Mouse (Mus musculus): ENCODE measurements around the gene Ctdsp2. TPM values are rescaled to one million over a fixed set of nuclear protein-coding genes. Genes with fewer than 3 reads are reported as not detected.

Gene Ctdsp2
- polyA plus RNA-seq, 1 experiment: 146 TPM

DNA sequence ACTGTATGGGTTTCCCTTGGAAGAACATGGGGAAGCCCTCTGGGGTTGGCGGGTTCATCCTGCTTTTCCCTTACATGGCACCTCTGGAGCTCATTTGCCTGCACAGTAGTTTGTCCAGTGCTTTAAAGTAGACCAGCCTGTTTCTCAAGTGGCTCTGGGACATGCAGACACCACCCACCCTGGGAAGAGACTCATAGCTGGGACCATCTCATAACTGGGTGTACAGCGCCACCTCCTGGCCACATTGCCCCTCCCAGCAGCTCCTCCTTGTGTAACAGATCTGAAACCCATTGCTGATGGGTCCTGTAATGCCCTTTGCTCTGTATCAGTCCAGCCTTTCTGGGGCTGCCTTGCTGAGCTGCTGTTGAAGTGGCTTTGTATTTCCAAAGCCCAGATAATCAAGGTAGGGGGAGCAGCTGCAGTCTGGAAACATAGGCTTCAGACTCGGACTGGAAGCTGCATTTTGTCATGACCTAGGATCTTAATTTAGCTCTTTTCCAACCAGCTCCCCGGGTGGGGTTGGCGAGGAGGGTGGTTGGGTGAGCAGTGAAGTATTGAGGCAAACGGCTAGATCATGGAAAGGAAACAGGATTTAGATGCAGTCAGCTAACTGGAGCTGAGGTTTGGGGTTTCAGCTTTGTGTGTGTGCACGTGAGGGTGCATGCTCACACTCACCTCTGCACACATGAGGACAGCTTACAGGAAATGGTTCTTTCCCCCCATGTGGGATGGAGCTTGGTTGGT, 12.0 kb downstream of the Ctdsp2 start:
- DNase-seq (ENCODE audit: low spot score): peak; percentile 78

DNA sequence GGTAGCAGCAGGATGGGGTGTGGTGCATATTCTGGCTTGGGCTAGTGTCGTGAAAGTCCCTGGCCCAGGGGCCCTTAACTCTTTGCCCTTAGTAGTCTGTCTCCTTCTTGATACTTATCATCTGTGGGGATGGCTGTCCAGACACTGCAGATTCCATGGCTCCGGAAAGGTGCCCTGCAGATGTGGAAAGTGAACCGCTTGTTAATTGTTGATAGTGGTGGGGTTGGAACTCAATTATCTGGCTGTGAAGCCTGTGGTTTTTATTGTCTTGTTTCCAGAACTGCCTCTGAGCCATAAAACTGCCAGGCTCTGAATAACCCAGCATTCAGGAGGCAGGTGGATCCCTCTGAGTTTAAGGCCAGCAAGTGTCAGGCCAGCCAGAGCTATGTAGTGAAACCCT, 13.2 kb downstream of the Ctdsp2 start:
- DNase-seq (ENCODE audit: low spot score): no peak

- DNase-seq (ENCODE audit: low spot score): no peak
Observed at GRCm38 (mm10) chr10:126993621-126994020, 15.1 kb downstream of the Ctdsp2 start.

DNA sequence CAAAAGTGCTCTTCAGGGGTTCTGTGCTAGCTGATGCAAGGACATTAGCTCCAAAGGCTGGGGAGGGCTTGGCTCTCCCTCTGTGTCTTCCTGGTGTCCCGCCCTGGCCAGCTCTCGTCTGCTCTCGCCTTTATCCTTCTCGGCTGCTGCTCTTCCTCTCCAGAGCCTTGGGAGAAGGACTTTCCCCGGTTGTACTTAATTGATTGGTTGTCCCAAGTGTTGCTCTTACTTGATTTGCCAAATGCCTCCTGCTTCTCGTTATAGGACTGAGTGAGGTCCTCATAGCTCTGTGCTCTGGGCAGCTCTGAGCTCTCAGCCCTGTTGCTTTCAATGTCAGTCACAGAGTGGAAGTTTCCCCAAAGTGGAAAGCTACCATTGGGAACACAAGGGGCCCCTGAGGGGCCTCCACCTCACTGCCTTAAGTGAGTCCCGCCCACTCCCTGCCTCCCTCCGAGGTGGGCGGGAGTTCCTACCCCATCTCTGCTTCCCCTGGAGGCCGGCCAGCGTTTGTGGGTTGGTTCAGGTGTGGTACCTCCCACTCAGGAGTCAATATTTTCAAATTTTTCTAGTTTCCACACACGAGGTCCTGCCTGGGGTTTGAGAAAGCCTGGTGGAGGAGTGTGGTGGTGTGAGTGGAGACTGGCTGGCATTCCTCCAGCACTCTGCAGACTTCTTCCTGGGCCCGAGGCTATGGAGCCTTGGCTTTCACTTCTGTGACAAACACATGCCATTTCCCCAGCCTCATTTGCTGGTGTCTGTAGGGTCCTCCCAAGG, 19.0 kb downstream of the Ctdsp2 start:
- DNase-seq (ENCODE audit: low spot score): no peak

- no peak for DNase-seq (ENCODE audit: low spot score)
Observed at GRCm38 (mm10) chr10:127000529-127000928, 22.0 kb downstream of the Ctdsp2 start, which contains the start of gene Avil. Avil (plus strand) TSS chr10:127000709.

DNA sequence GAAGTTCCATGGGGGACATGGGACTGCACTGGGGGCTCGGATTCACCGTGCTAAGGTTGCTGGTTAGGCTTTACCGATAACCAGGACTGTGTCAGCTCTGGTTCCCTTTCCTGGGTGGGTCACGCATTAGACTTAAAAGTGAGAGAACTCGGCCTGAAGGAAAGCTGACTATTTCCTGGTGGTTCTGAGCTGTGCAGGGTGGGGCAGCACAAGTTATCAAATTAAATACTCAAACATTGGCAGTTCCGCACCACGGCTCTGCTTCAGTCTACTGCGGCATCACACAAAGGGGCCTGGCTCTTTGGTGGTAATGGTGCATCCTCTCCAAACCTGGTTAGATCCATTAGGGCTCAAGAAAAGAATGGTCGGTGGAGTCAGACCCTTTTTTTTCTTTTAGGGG, 22.8 kb downstream of the Ctdsp2 start:
- DNase-seq (ENCODE audit: low spot score): no peak

DNA sequence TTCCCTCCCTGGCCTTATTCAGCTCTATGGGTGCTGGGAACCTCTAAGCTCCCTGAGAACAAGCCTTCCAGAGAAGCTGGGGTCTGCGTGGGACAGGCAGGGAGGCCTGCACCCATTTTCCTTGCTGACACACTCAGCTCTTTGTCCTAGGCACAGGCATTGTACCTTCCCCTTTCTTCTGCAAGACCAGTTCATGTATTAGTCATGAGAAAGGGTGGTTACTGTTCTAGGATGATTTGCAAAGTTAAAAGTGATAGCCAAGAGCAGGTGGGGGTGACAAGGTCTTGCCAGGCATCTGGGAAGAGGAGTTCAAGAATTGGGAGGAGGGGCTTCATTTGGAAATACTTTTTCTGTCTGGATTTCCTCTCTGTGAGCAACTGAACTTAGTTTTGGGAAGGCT, 23.5 kb downstream of the Ctdsp2 start:
- DNase-seq (ENCODE audit: low spot score): no peak

GRCm38 (mm10) chr10:127002765-127003164, 24.2 kb downstream of the Ctdsp2 start:
- DNase-seq (ENCODE audit: low spot score): no peak

DNA sequence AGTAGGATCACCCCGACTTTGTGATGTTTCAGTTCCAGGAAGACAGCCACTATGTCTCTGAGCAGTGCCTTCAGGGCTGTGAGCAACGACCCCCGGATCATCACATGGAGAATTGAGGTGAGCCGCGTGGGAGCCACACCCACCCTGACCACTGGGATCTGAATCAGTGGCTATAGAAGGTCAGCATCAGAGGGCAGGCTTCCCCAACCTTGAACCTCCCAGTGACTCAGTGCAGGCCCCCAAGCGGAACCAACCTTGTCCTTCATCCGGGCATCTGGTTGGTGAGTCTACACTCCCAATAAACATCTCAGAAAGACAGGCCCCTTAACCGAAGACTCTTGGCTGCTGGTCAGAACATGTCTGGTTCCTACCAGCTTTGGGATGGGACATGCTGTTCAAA, 24.8 kb downstream of the Ctdsp2 start:
- DNase-seq (ENCODE audit: low spot score): no peak

DNA sequence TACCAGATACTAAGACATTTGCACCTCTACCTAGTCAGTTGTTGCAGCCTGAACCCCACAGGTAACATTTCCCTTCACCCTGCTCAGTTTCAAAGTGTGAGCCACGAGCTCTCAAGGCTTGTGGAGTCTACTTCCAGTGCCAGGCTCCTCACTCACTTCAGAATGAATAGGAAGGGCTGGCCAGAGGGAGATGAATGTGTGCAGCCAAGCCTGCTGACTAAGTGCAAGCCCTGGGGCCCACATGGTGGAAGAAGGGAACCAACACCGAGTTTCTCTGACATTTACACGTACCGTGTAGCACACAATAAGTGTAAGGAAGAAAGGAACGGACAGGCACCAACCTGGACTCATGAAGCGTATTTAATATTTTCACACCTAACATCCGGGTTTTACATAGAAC, 25.3 kb downstream of the Ctdsp2 start:
- DNase-seq (ENCODE audit: low spot score): no peak

GRCm38 (mm10) chr10:127016488-127016887, 38.0 kb downstream of the Ctdsp2 start:
- no peak for DNase-seq (ENCODE audit: low spot score)

DNA sequence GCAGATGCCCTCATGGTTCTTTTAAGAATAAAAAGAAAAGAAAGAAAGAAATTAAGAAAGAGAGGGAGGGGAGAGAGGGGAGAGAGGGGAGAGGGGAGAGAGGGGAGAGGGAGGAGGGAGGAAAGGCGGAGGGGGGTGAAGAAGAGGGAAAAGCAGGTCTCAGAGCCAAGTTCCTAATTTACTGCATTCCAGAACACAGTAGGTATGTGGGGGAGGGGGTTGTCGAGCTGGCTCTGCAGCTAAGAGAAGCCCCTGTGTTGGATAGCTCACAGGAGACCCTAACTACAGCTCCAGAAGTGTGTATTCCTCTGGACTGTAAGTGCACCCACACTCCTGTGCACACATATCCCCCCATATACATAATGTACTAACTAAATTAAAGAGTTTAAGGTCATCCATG, 38.6 kb downstream of the Ctdsp2 start:
- no peak for DNase-seq (ENCODE audit: low spot score)

GRCm38 (mm10) chr10:127018422-127018821, 39.9 kb downstream of the Ctdsp2 start:
- no peak for DNase-seq (ENCODE audit: low spot score)

GRCm38 (mm10) chr10:127030336-127031296, 52.1 kb downstream of the Ctdsp2 start, which contains the start of gene Tsfm:
Tsfm (minus strand) TSS chr10:127030840.
- DNase-seq (ENCODE audit: low spot score): peak; percentile 90

- no peak for DNase-seq (ENCODE audit: low spot score)
Observed at GRCm38 (mm10) chr10:127033301-127033741, 54.8 kb downstream of the Ctdsp2 start.

DNA sequence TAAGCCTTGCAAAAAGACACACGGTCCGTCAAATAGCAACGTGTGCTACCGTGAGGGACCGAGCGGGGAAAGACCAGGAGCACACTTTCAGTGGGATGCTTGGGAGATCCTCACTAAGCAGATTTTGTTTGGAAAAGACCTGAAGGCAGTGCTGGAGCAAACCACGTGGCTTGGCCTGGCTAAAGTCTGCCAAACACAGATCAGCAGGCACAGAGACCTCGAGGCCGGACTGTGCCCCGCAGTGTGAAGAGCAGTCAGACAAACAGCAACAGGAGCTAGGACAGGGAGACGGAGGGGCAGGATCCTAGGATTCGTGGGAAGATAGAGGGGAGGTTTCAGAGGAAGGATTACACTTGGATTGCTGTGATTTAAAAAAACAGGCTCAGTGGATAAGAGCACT, 57.8 kb downstream of the Ctdsp2 start:
- DNase-seq (ENCODE audit: low spot score): no peak

- no peak for DNase-seq (ENCODE audit: low spot score)
Observed at GRCm38 (mm10) chr10:127037641-127038040, 59.1 kb downstream of the Ctdsp2 start.

DNA sequence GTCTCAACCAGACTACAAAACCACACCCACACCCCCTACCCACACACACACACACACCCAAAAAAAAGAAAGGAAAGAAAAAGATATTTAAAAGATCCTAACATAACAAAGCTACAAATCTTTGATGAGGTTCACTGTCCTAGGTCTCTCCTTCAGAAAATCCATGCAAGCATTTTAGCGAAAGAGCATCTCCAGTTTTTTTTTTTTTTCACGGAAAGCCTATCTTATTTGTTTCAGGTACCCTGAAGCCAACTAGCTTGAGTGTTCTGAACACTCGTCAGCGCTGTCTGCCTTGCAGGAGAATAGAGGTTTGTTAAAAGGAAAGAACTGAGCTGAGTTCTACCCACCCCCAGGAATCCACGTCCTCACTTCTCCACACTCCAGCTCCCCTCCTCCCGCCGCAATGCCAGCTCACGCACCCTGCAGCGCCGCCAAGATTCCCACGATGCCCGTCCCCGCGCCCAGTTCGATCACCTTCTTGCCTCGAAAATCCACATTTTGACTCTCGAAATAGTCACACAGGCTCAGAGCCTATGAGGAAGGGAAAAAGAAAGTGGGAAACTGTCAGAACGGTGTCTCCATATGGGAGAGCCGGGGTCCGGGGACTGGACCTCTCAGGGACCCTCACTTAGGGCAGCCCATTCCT, 62.2 kb downstream of the Ctdsp2 start:
- DNase-seq (ENCODE audit: low spot score): no peak

DNA sequence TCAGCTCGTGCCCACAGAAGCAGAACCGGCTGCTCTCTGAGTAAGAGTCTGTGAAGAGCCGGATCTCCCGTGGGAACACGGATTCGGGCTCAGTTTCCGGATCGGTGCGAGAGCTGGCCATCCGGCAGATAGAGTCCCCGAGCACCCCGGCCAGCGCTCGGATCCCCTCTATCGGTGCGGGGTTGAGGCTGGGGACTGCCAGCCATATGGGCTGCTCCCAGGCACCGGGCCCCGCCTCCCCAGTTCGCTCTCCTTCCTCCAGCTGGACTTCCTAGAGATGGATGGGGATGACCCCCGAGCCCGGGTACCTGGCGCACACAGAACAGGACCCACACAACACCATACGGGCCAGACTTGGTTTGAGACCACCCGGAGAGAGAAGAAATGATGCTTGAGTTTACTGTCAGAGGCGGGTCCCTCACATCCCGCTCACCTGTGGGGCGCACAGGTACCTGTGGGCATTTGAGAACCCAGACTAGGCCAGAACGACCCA, 62.8 kb downstream of the Ctdsp2 start, which contains the start of the genes Mettl1 and Eef1akmt3:
TSS of gene Mettl1 (plus strand) at position 141 of the 493 bp plus-strand sequence.
TSS of gene Eef1akmt3 (minus strand) at position 240 of the 493 bp plus-strand sequence.
- peak; percentile 52 for DNase-seq (ENCODE audit: low spot score)

DNA sequence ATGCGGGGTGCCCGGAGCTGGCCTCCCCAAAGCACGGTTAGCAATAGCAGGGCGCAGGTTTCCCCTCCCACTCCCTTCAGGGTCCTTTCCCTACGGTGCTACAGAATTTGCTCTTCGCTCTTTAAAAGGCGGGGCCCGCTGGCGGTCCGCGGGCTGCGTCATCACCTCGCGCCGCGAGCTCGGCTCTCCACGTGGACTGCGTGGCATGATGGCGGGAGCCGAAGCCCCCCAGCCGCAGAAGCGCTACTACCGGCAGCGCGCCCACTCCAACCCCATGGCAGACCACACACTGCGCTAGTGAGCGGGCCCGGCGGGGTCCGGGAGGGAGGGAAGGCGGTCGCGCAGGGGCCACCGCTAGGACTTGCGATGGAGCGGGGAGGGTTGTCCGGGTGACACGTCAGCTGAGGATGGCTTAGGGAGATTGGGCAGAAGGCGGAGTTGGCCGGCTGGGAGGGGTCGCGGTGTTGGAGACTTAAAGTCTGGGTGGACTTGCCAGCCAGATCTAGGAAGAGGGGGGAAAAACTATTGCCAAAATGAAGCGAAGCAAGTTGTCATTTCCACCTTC, 63.3 kb downstream of the Ctdsp2 start:
- DNase-seq (ENCODE audit: low spot score): peak; percentile 87
